Mouse (Mus musculus): ENCODE measurements around the gene Schip1. TPM values are rescaled to one million over a fixed set of nuclear protein-coding genes. Genes with fewer than 3 reads are reported as not detected.

Schip1 gene
- polyA plus RNA-seq, 1 experiment from 2014 or later: 68.8 TPM

DNA sequence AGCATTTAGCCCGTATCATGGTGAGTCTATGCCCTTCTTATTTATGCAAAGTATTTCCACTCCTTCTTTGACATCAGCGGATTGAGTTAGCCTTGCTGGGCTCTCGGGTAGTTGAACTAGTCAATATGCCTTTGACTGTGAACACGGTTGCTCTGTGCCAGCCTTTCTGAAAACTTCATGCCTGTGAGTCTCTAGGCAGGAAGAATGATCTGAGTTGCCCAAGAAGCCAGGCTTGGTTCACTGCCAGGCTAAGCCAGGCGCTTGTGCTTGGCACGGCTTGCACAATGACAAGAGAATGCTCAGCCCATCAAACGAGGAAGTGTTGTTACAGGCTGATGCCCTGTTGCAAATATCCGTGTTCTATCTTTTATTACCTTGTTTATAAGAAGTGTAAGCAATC, 499.3 kb downstream of the Schip1 start:
- H3K4me3 ChIP-seq (ENCODE audit: low read depth, low read length): no peak overlapping the region
- no peaks in the 10 kb centered on the region for H3K27me3 ChIP-seq (ENCODE audit: control insufficient read depth, insufficient read depth, low read length)
- H3K4me1 ChIP-seq (ENCODE audit: control insufficient read depth, insufficient read depth, low read length): peaks cover 18% of the 10 kb centered on the region
- H3K27ac ChIP-seq (ENCODE audit: low read depth, low read length): no peak overlapping the region
- H3K36me3 ChIP-seq (ENCODE audit: control insufficient read depth, insufficient read depth, low read length): no peaks in the 10 kb centered on the region
- no peak overlapping the region for H3K4me2 ChIP-seq
- H3K9ac ChIP-seq (ENCODE audit: low read depth, low read length): no peak overlapping the region
- WGBS (ENCODE audit: insufficient replicate concordance): 79% methylated on average over 8 of the region's 8 CpGs
- no peaks in the 10 kb centered on the region for H3K9me3 ChIP-seq (replicated peaks; ENCODE audit: control insufficient read depth, low read length)
- no peak for ATAC-seq (replicated peaks; ENCODE audit: insufficient number of reproducible peaks, low FRiP score, low TSS enrichment)

DNA sequence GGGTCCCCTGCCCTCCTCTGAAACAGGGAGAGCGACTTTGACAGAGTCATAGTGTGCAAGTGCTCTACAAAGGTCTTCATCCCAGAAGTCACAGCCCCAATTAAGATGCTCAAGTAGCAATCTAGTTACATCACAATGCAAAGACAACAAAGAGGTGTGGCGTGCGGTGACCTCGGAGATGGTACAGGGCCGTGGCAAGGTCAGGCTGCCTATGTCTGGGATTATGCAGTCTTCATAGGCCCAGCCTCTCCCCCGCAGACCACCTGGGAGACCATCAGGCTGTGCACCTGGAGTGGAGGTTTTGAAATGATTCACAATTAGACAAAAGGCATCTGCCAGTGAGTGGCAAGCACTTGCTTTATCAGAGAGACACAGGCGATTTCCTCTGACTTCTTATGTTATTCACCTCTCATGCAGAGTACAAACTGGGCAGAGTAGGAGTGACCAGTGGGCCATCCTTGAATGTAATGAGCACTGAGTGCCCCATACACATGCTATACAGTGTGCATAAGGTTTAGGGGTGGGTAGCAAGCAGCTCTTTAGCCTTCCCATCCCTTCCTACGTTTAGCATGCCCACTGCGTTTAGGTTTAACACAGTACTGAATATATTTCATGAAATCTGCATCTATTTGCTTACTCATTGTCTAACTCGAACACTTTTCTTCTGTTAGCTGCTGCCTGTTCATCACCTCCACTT, 500.5 kb downstream of the Schip1 start:
- H3K27ac ChIP-seq (ENCODE audit: low read depth, low read length): no peak overlapping the region
- H3K36me3 ChIP-seq (ENCODE audit: control insufficient read depth, insufficient read depth, low read length): no peaks in the 10 kb centered on the region
- ATAC-seq (replicated peaks; ENCODE audit: insufficient number of reproducible peaks, low FRiP score, low TSS enrichment): no peak
- peaks cover 18% of the 10 kb centered on the region; the same call in 1 of the 2 replicates for H3K4me1 ChIP-seq (ENCODE audit: control insufficient read depth, insufficient read depth, low read length)
- H3K9ac ChIP-seq (ENCODE audit: low read depth, low read length): no peak overlapping the region
- H3K27me3 ChIP-seq (ENCODE audit: control insufficient read depth, insufficient read depth, low read length): no peaks in the 10 kb centered on the region
- no peaks in the 10 kb centered on the region for H3K9me3 ChIP-seq (replicated peaks; ENCODE audit: control insufficient read depth, low read length)
- H3K4me2 ChIP-seq: no peak overlapping the region
- WGBS (ENCODE audit: insufficient replicate concordance): 79% methylated on average over 10 of the region's 10 CpGs
- no peak overlapping the region for H3K4me3 ChIP-seq (ENCODE audit: low read depth, low read length)

DNA sequence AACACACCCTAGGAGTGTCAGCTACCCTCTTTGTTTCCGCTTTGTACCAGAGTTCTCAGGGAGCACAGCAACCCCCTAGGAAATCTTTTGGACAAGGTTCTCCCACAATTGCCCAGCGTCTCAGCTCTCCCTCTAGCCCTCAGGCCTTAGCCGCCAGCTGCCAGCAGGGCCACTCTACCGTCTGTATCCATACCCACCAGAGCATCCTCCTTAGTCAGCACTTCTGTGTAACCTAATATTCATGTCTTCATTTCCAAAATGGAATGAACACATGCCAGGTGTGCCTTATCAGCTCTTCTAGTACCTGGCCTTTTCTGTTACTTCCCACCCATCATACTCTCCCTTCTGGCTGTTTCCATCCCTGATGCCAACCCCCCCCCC, 501.1 kb downstream of the Schip1 start:
- H3K27me3 ChIP-seq (ENCODE audit: control insufficient read depth, insufficient read depth, low read length): no peaks in the 10 kb centered on the region
- H3K4me2 ChIP-seq: no peak overlapping the region
- H3K27ac ChIP-seq (ENCODE audit: low read depth, low read length): no peak overlapping the region
- no peak; the same call in 1 of the 2 replicates for ATAC-seq (replicated peaks; ENCODE audit: insufficient number of reproducible peaks, low FRiP score, low TSS enrichment)
- H3K4me3 ChIP-seq (ENCODE audit: low read depth, low read length): no peak overlapping the region
- 73% methylated on average over 4 of the region's 4 CpGs for WGBS (ENCODE audit: insufficient replicate concordance)
- H3K36me3 ChIP-seq (ENCODE audit: control insufficient read depth, insufficient read depth, low read length): no peaks in the 10 kb centered on the region
- H3K9me3 ChIP-seq (replicated peaks; ENCODE audit: control insufficient read depth, low read length): no peaks in the 10 kb centered on the region
- no peak overlapping the region for H3K9ac ChIP-seq (ENCODE audit: low read depth, low read length)
- H3K4me1 ChIP-seq (ENCODE audit: control insufficient read depth, insufficient read depth, low read length): peaks cover 18% of the 10 kb centered on the region; the same call in 1 of the 2 replicates

DNA sequence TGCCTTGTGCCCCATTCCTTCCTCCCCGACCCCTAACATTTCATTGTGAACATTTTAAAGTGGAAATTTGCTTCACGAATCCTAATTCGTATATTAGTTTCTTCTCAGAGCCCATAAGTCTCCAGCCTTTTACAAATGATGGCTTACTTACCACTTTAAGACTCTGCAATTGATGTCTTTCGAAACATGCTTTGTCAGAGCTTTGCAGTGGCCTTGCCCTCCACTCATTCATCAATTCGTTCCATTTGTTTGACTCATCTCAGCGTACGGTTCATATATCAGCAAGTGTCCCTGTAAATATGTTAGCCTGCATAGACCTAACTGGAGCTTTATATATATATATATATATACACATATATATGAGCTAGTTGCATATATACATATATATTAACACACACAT, 503.0 kb downstream of the Schip1 start:
- Histone ChIP-seq H3K36me3 (ENCODE audit: control insufficient read depth, insufficient read depth, low read length) (no peaks in the 10 kb centered on the region), H3K4me3 (ENCODE audit: low read depth, low read length) (no peak overlapping the region), H3K27me3 (ENCODE audit: control insufficient read depth, insufficient read depth, low read length) (no peaks in the 10 kb centered on the region), H3K4me2 (no peak overlapping the region), H3K9ac (ENCODE audit: low read depth, low read length) (no peak overlapping the region), H3K4me1 (ENCODE audit: control insufficient read depth, insufficient read depth, low read length) (peaks cover 24% of the 10 kb centered on the region), H3K27ac (ENCODE audit: low read depth, low read length) (no peak overlapping the region), H3K9me3 (replicated peaks; ENCODE audit: control insufficient read depth, low read length) (no peaks in the 10 kb centered on the region)
- no peak for ATAC-seq (replicated peaks; ENCODE audit: insufficient number of reproducible peaks, low FRiP score, low TSS enrichment)
- 77% methylated on average over 7 of the region's 7 CpGs for WGBS (ENCODE audit: insufficient replicate concordance)

DNA sequence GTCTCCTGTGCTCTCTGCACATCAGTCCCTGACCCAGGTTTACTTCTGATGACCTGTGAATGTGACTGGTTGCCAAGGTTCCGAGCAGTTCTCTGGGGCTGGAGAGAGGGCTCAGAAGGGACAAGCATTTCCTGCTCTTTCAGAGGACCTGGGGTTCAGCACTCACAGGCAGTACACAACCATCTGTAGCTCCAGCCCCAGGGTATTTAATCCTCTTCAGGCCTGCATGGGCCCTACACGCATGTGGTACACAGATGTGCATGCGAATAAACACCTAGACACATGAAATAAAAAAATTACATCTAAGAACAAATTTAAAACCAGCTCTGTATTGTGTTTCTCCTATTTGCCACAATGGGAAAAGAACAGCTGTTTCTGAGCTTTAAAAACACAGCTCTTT, 503.5 kb downstream of the Schip1 start:
- no peak overlapping the region for H3K4me3 ChIP-seq (ENCODE audit: low read depth, low read length)
- H3K4me2 ChIP-seq: no peak overlapping the region
- H3K4me1 ChIP-seq (ENCODE audit: control insufficient read depth, insufficient read depth, low read length): peaks cover 26% of the 10 kb centered on the region
- H3K9ac ChIP-seq (ENCODE audit: low read depth, low read length): no peak overlapping the region
- no peaks in the 10 kb centered on the region for H3K9me3 ChIP-seq (replicated peaks; ENCODE audit: control insufficient read depth, low read length)
- ATAC-seq (replicated peaks; ENCODE audit: insufficient number of reproducible peaks, low FRiP score, low TSS enrichment): no peak
- H3K36me3 ChIP-seq (ENCODE audit: control insufficient read depth, insufficient read depth, low read length): no peaks in the 10 kb centered on the region
- peak overlapping the region; percentile 42; the same call in 1 of the 2 replicates for H3K27ac ChIP-seq (ENCODE audit: low read depth, low read length)
- WGBS (ENCODE audit: insufficient replicate concordance): 78% methylated on average over 3 of the region's 3 CpGs
- H3K27me3 ChIP-seq (ENCODE audit: control insufficient read depth, insufficient read depth, low read length): no peaks in the 10 kb centered on the region

DNA sequence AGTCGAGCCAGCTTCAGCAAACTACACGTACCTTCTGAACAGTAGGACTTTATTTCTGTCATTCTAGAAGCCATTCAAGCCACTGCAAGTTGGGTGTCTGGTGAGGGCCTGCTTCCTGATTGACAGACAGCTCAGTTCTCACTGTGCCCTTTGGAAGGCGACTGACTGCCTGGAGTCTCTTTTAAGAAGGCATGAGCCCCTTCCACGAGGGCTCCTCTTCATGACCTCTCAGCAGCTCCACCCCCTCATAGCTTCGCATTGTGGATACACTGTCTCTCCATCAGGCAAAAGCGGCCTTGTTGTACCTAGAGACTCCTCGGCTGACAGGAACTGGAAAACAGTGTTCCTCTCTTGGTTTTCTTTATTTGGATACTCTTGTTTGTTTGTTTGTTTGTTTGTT, 504.1 kb downstream of the Schip1 start:
- no peaks in the 10 kb centered on the region for H3K27me3 ChIP-seq (ENCODE audit: control insufficient read depth, insufficient read depth, low read length)
- H3K36me3 ChIP-seq (ENCODE audit: control insufficient read depth, insufficient read depth, low read length): no peaks in the 10 kb centered on the region
- H3K4me3 ChIP-seq (ENCODE audit: low read depth, low read length): no peak overlapping the region
- peaks cover 26% of the 10 kb centered on the region for H3K4me1 ChIP-seq (ENCODE audit: control insufficient read depth, insufficient read depth, low read length)
- ATAC-seq (replicated peaks; ENCODE audit: insufficient number of reproducible peaks, low FRiP score, low TSS enrichment): no peak; the same call in 1 of the 2 replicates
- WGBS (ENCODE audit: insufficient replicate concordance): 42% methylated on average over 7 of the region's 7 CpGs
- H3K27ac ChIP-seq (ENCODE audit: low read depth, low read length): peak overlapping the region; percentile 42; the same call in 1 of the 2 replicates
- H3K9me3 ChIP-seq (replicated peaks; ENCODE audit: control insufficient read depth, low read length): no peaks in the 10 kb centered on the region
- H3K4me2 ChIP-seq: no peak overlapping the region
- no peak overlapping the region for H3K9ac ChIP-seq (ENCODE audit: low read depth, low read length)

DNA sequence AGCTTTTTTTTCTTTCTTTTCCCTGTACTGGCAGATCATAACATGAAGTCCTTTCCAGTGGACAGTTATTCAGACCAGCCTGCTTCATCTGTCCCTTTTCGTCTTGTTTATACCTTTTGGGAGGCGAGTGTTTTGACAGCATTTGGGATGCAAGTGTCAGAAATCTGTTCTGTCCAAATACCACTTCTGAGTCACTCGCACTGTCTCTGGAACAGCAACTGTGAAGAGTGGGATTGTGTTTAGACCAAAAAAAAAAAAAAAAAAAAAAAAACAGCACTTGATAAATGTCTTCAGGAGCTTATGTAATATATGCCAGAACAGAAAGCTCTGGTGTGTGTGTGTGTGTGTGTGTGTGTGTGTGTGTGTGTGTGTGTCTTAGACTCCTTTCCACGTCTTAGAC, 505.7 kb downstream of the Schip1 start:
- Histone ChIP-seq H3K27me3 (ENCODE audit: control insufficient read depth, insufficient read depth, low read length) (no peaks in the 10 kb centered on the region), H3K9me3 (replicated peaks; ENCODE audit: control insufficient read depth, low read length) (no peaks in the 10 kb centered on the region), H3K27ac (ENCODE audit: low read depth, low read length) (no peak overlapping the region), H3K9ac (ENCODE audit: low read depth, low read length) (no peak overlapping the region), H3K4me2 (no peak overlapping the region), H3K4me1 (ENCODE audit: control insufficient read depth, insufficient read depth, low read length) (peaks cover 23% of the 10 kb centered on the region), H3K4me3 (ENCODE audit: low read depth, low read length) (no peak overlapping the region), H3K36me3 (ENCODE audit: control insufficient read depth, insufficient read depth, low read length) (no peaks in the 10 kb centered on the region)
- ATAC-seq (replicated peaks; ENCODE audit: insufficient number of reproducible peaks, low FRiP score, low TSS enrichment): no peak
- 69% methylated on average over 4 of the region's 4 CpGs for WGBS (ENCODE audit: insufficient replicate concordance)

DNA sequence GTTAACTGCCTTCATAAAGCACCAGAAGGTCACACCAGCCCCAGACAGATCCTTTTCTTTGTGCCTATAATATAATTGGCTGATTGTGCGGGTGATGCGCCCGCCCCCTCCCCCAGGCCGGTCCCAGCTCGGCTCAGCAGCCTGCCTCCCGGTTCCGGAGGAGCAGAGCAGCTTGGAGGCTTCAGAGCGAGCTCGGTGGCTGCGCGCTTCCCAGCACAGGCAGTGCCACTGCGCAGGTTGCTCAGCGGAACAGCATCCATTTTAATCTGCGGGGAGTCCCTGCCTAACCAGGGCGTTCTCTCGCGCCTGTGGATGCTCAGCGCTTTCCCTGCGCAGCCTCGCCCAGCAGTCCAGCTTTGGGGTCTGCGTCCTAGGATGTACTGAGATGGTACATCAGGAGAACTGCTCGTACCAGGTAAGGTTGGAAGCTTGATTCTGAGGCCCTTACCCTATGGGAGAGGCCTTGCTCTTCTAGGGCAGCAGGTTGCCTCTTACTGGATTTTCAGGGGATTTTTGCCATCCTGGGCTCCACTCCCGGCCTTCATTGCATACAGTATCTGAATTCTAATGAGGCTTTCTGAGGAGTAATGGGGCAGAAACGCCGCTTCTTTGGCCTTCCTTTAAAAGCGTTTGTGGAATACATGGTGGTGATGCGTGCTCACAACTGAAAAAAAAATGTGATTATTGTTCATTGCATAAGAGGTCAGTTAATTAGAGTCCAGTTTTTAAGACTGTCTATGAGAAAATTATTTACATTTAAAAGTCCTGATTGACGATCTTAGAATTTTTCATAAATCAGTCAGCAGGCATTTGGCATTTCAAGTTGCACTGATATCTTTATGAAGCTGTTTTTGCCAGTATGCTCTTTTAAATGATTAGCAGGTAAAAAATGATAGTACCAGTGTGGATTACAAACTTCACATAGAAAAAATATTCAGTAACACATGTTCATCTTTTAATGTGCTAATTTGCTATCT, 507.9 kb downstream of the Schip1 start:
- peak overlapping the region; percentile 29 for H3K4me3 ChIP-seq (ENCODE audit: low read depth, low read length)
- peak overlapping the region; percentile 70 for H3K9ac ChIP-seq (ENCODE audit: low read depth, low read length)
- no peaks in the 10 kb centered on the region for H3K9me3 ChIP-seq (replicated peaks; ENCODE audit: control insufficient read depth, low read length)
- no peaks in the 10 kb centered on the region for H3K27me3 ChIP-seq (ENCODE audit: control insufficient read depth, insufficient read depth, low read length)
- ATAC-seq (replicated peaks; ENCODE audit: insufficient number of reproducible peaks, low FRiP score, low TSS enrichment): no peak
- whole genome bisulfite sequencing (ENCODE audit: insufficient replicate concordance): 22% methylated on average over 28 of the region's 28 CpGs
- H3K36me3 ChIP-seq (ENCODE audit: control insufficient read depth, insufficient read depth, low read length): no peaks in the 10 kb centered on the region
- peaks cover 37% of the 10 kb centered on the region for H3K4me1 ChIP-seq (ENCODE audit: control insufficient read depth, insufficient read depth, low read length)
- peak overlapping the region; percentile 22; the same call in 1 of the 2 replicates for H3K27ac ChIP-seq (ENCODE audit: low read depth, low read length)
- peak overlapping the region; percentile 61 for H3K4me2 ChIP-seq
